Mouse (Mus musculus) megakaryocyte progenitor cell, adult 5-6 weeks (primary cell): ENCODE results near the gene Mis12. TPM values are rescaled to one million over a fixed set of nuclear protein-coding genes. Genes with fewer than 3 reads are reported as not detected.
A peak's percentile ranks its signal among the peaks of the same experiment; 100 is the strongest.

ENCODE experiments used
- ATAC-seq: replicated peaks from 2 replicates; pipeline ENCODE4 v1.8.0; 2016; ENCODE audit warnings: mild to moderate bottlenecking, moderate TSS enrichment, inconsistent platforms; ENCODE audit not compliant: poor library complexity
- total RNA-seq, 2 experiments: library from RNA; stranded (forward) in 1 of 2; stranded (reverse) in 1 of 2; fragments of 157-497, 149-512 nt in 1 of 2; fragments of 200-1000 nt in 1 of 2; gene quantifications; 2 replicates each; pipeline versions ENCODE4 v1.2.3 to v1.2.4; 2015 to 2017

Gene Mis12
- total RNA-seq, 2 experiments from 2014 or later: 26.4 to 32.4 TPM

GRCm38 (mm10) chr11:71012743-71013142 lies 6.7 kb upstream of the Mis12 start:
- ATAC-seq: no peak

- ATAC-seq: no peak
Measured at GRCm38 (mm10) chr11:71017051-71017450, 2.4 kb upstream of the Mis12 start.

- no peak for ATAC-seq
Measured at GRCm38 (mm10) chr11:71018416-71019200, 803 bp upstream of the Mis12 start.

- ATAC-seq: no peak
Measured at GRCm38 (mm10) chr11:71028280-71028679, 8.9 kb downstream of the Mis12 start.

DNA sequence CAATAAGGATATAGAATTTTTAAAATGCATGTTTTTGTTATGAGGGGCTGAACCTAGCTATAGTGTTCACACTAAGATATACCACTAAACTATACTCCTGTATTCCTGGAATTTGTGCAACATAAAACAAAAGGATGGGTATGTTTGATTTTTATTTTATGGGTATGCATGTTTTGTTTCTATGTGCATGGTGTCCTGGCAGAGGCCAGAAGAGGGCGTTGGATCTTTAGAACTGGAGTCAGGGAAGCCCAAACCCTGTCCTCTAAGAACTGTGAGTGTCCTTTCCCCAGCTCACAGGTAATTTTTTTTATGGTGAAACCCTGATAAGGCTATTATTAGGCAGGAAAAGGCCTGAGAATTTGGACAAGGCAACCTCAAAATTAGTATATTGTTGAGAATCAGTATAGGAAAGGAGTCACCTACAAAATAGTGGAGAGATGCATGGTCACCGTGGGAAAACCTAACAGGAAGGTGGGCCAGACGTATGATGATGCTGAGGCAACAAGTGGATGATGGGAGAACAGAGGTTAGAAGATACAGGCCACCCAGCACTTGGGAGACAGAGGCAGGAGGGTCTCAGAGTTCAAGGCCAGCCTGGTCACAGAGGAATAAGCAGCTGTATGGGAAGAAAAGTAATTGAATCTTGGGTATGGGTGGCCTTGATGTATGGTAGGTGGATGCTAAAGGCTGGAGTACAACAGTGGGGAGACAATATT lies 10.2 kb downstream of the Mis12 start:
- ATAC-seq: no peak

DNA sequence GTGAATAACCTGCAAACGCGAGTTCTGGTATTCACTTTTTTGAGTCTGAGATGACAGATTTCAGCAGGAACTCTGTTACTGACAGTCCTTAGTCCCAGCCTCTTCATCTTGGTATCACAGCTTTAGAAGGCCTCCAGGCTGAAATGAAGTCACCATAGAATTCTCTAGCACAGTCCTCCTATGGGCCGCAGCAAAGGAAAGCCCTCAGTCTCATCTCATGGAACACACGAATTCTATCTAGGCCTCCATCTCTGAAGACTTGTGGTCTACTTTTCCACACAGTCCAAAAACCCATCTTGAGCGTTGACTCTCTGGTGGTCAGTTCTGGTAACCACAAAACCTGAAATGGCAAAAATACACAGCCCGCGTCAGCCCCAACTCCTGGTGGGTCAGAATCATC lies 12.7 kb downstream of the Mis12 start:
- no peak for ATAC-seq

GRCm38 (mm10) chr11:71032491-71033162 lies 13.2 kb downstream of the Mis12 start:
- no peak for ATAC-seq

GRCm38 (mm10) chr11:71033163-71033761 lies 13.9 kb downstream of the Mis12 start, which contains the start of gene 6330403K07Rik:
Gene 6330403K07Rik (minus strand): TSS chr11:71033513.
- no peak for ATAC-seq

DNA sequence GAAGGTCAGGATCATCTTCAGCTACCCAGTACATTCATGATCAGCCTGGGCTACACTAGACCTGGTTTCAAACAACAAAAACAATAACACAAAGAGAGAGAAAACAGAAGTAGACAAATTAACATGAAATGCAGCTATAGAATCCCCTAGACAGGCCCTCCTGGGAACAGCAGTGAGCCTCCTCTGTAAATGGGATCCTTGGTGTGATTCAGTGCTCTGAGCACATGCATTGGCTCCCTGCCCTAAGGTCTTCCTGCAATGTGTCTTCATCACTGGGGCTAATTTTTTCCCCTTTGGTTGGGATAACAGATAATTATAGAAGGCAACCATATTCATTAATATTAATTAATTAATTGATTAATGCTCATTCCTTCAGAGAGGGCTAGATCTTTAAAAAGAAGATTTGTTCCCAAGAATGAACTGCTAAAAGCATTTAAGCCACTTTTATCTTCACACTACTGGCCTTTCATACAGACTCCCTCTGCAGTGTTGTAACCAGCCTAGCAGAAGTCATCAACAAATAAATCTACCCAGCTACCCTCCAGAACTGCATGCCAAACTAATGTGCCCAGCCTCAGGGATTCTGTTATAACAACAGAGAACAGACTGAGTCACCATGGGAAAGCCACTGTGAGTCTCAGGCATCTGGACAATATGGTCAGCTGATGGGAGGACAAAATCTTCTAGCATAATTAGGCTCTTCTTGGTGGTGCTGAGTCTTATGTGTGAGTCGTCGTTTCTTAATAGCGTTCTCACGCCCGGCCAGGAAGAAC lies 20.3 kb downstream of the Mis12 start:
- ATAC-seq: no peak

GRCm38 (mm10) chr11:71052554-71052953 lies 33.1 kb downstream of the Mis12 start:
- peak; percentile 65 for ATAC-seq

DNA sequence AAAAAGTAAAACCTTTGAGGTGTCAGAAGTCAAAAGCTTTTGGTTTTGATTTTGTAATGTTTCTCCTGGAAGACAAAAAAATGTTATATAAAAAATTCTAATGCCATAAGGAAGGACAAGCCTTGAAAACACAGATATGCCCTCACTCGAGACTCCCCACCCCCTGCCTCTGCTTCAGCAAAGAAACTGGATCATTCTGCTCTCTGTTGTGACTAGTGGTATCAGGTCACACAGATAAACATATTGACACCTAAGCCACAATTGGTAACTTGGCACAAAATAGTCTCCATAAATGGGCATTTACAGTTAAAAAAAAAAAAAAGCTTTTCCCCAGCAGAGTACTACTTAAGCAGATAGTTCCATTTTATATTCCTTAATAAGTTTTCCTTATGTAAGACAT lies 56.9 kb downstream of the Mis12 start:
- peak; percentile 63 for ATAC-seq

Other genes starting within 250 kb of the Mis12 start
- 0.37 TPM in 1 of 2 replicates, not detected in the other for gene Scimp, start 207.0 kb upstream of the Mis12 start, total RNA-seq (2015)
- not detected in 2 replicates for gene Scimp, start 207.0 kb upstream of the Mis12 start, total RNA-seq (2017)
- 19.5 and 28.2 TPM in 2 replicates for gene Rabep1, start 174.8 kb upstream of the Mis12 start, total RNA-seq (2015)
- gene Rabep1, start 174.8 kb upstream of the Mis12 start, total RNA-seq (2017): 30.8 and 52.6 TPM in 2 replicates
- gene Nup88, start 49.6 kb upstream of the Mis12 start, total RNA-seq (2015): 138 and 143 TPM in 2 replicates
- 135 and 164 TPM in 2 replicates for gene Nup88, start 49.6 kb upstream of the Mis12 start, total RNA-seq (2017)
- gene Rpain, start 49.4 kb upstream of the Mis12 start, total RNA-seq (2015): 41.2 and 68.1 TPM in 2 replicates
- 25.3 and 48.4 TPM in 2 replicates for gene Rpain, start 49.4 kb upstream of the Mis12 start, total RNA-seq (2017)
- 642 and 695 TPM in 2 replicates for gene C1qbp, start 36.6 kb upstream of the Mis12 start, total RNA-seq (2015)
- 113 and 117 TPM in 2 replicates for gene C1qbp, start 36.6 kb upstream of the Mis12 start, total RNA-seq (2017)
- gene Dhx33, start 15.2 kb upstream of the Mis12 start, total RNA-seq (2015): 19.3 and 23.5 TPM in 2 replicates
- 28.4 and 41.3 TPM in 2 replicates for gene Dhx33, start 15.2 kb upstream of the Mis12 start, total RNA-seq (2017)
- gene Derl2, start 230 bp downstream of the Mis12 start, total RNA-seq (2015): 30.7 and 33.0 TPM in 2 replicates
- 41.4 and 43.5 TPM in 2 replicates for gene Derl2, start 230 bp downstream of the Mis12 start, total RNA-seq (2017)
- gene 6330403K07Rik, start 13.9 kb downstream of the Mis12 start, total RNA-seq (2015): not detected in 2 replicates
- gene 6330403K07Rik, start 13.9 kb downstream of the Mis12 start, total RNA-seq (2017): not detected in 2 replicates
- gene Nlrp1a, start 125.1 kb downstream of the Mis12 start, total RNA-seq (2015): 4.9 and 5.0 TPM in 2 replicates
- 7.5 and 7.7 TPM in 2 replicates for gene Nlrp1a, start 125.1 kb downstream of the Mis12 start, total RNA-seq (2017)
- 0.35 and 0.68 TPM in 2 replicates for gene Nlrp1b, start 211.1 kb downstream of the Mis12 start, total RNA-seq (2015)
- gene Nlrp1b, start 211.1 kb downstream of the Mis12 start, total RNA-seq (2017): 0.25 and 0.30 TPM in 2 replicates